Mouse (Mus musculus) thymus, adult 2 months (tissue): ENCODE measurements around the gene Serpinb6a.

Source experiments
- CTCF ChIP-seq: fragments of 200-500 bp; IDR thresholded peaks from 2 replicates; pipeline ENCODE4 v1.5.1; 2012; ENCODE audit warnings: mild to moderate bottlenecking, control low read depth, low read length, moderate library complexity, borderline replicate concordance; ENCODE audit not compliant: control insufficient read depth, poor library complexity, insufficient read depth; ENCODE audit errors: extremely low read depth
- POLR2A ChIP-seq: fragments of 200-500 bp; IDR thresholded peaks from 2 replicates; pipeline ENCODE4 v1.6.1; 2012; ENCODE audit warnings: mild to moderate bottlenecking, low read length, control low read depth, moderate library complexity; ENCODE audit not compliant: control insufficient read depth, poor library complexity, insufficient read depth; ENCODE audit errors: extremely low read depth

GRCm38 (mm10) chr13:34021998-34022397, 19.4 kb upstream of the Serpinb6a start:
- no peak for TF ChIP-seq CTCF
- no peak for TF ChIP-seq POLR2A
